Mouse (Mus musculus) testis, postnatal 14 days (tissue): ENCODE measurements around the gene Slc2a4.
"Not testable (repeated sequence)": the region's sequence is repeated elsewhere in the genome, so short reads cannot be mapped to it uniquely, and the experiment has no call there.

ENCODE experiments used
- DNase-seq: peaks from one replicate; pipeline ENCODE4 v3.0.0; 2021; ENCODE audit warnings: low spot score

The Slc2a4 gene

GRCm38 (mm10) chr11:69919661-69920265 is 28.2 kb downstream of the Slc2a4 start:
- DNase-seq: peak; percentile 62

GRCm38 (mm10) chr11:69919053-69919452 is 28.9 kb downstream of the Slc2a4 start:
- DNase-seq: no peak

GRCm38 (mm10) chr11:69918118-69918517 is 29.9 kb downstream of the Slc2a4 start:
- DNase-seq: no peak

GRCm38 (mm10) chr11:69917379-69917948 is 30.5 kb downstream of the Slc2a4 start:
- no peak for DNase-seq

GRCm38 (mm10) chr11:69916652-69917378 is 31.2 kb downstream of the Slc2a4 start:
- not testable (repeated sequence) for DNase-seq

GRCm38 (mm10) chr11:69915667-69916627 is 32.0 kb downstream of the Slc2a4 start:
- no peak for DNase-seq

GRCm38 (mm10) chr11:69914917-69915430 is 33.0 kb downstream of the Slc2a4 start:
- DNase-seq: no peak

GRCm38 (mm10) chr11:69914372-69914764 is 33.6 kb downstream of the Slc2a4 start:
- DNase-seq: no peak

GRCm38 (mm10) chr11:69913554-69914371 is 34.2 kb downstream of the Slc2a4 start, which contains the start of gene Gps2:
TSS of gene Gps2 (plus strand) at chr11:69913888.
- DNase-seq: peak; percentile 94

- no peak for DNase-seq
These were observed 35.1 kb downstream of the Slc2a4 start for GRCm38 (mm10) chr11:69912716-69913530.

- DNase-seq: no peak
These were observed 36.3 kb downstream of the Slc2a4 start for GRCm38 (mm10) chr11:69911701-69912100.

GRCm38 (mm10) chr11:69910781-69911560 is 37.0 kb downstream of the Slc2a4 start:
- DNase-seq: no peak

- no peak for DNase-seq
These were observed 37.8 kb downstream of the Slc2a4 start for GRCm38 (mm10) chr11:69910177-69910576.

GRCm38 (mm10) chr11:69909174-69909573 is 38.8 kb downstream of the Slc2a4 start:
- DNase-seq: no peak

- no peak for DNase-seq
These were observed 39.3 kb downstream of the Slc2a4 start for GRCm38 (mm10) chr11:69908645-69909044.

- DNase-seq: no peak
These were observed 43.7 kb downstream of the Slc2a4 start for GRCm38 (mm10) chr11:69904311-69904710.

- DNase-seq: no peak
These were observed 45.0 kb downstream of the Slc2a4 start for GRCm38 (mm10) chr11:69902972-69903371.

GRCm38 (mm10) chr11:69901993-69902392 is 46.0 kb downstream of the Slc2a4 start:
- DNase-seq: no peak

GRCm38 (mm10) chr11:69901406-69901846 is 46.6 kb downstream of the Slc2a4 start:
- peak; percentile 99 for DNase-seq
